Mouse (Mus musculus): ENCODE measurements around the gene Ncoa3.

GRCm38 (mm10) chr2:165976874-165977273, 15.6 kb upstream of the Ncoa3 start:
- TF ChIP-seq EP300 (IDR thresholded peaks at IDR 0.05; ENCODE audit: low read depth) (no peak), CTCF (IDR thresholded peaks at IDR 0.05; ENCODE audit: low read depth) (no peak)
